Mouse (Mus musculus): ENCODE results near the gene Tppp2. TPM values are rescaled to one million over a fixed set of nuclear protein-coding genes. Genes with fewer than 3 reads are reported as not detected.

Gene Tppp2
- polyA plus RNA-seq, 1 experiment from 2014 or later, result not detected

Other genes starting within 250 kb of the Tppp2 start
- not detected in 2 replicates for gene Gm17079, start 223.0 kb upstream of the Tppp2 start, polyA plus RNA-seq (2015; fragmentation: Nextera tagmentation; extraction: Ambion mirVana)
- gene Gm5800, start 201.2 kb upstream of the Tppp2 start, polyA plus RNA-seq (2015; fragmentation: Nextera tagmentation; extraction: Ambion mirVana), result not detected in 2 replicates
- gene Ang4, start 144.8 kb upstream of the Tppp2 start, polyA plus RNA-seq (2015; fragmentation: Nextera tagmentation; extraction: Ambion mirVana), result not detected in 2 replicates
- gene AY358078, start 118.4 kb upstream of the Tppp2 start, polyA plus RNA-seq (2015; fragmentation: Nextera tagmentation; extraction: Ambion mirVana), result not detected in 2 replicates
- not detected in 2 replicates for gene Ear6, start 64.7 kb upstream of the Tppp2 start, polyA plus RNA-seq (2015; fragmentation: Nextera tagmentation; extraction: Ambion mirVana)
- gene Mettl17, start 33.6 kb upstream of the Tppp2 start, polyA plus RNA-seq (2015; fragmentation: Nextera tagmentation; extraction: Ambion mirVana), result 86.5 and 92.0 TPM in 2 replicates
- 2.2 and 3.1 TPM in 2 replicates for gene Slc39a2, start 25.5 kb upstream of the Tppp2 start, polyA plus RNA-seq (2015; fragmentation: Nextera tagmentation; extraction: Ambion mirVana)
- gene Ndrg2, start 4.3 kb upstream of the Tppp2 start, polyA plus RNA-seq (2015; fragmentation: Nextera tagmentation; extraction: Ambion mirVana), result 196 and 269 TPM in 2 replicates
- gene Rnase13, start 4.3 kb downstream of the Tppp2 start, polyA plus RNA-seq (2015; fragmentation: Nextera tagmentation; extraction: Ambion mirVana), result not detected in 2 replicates
- gene Arhgef40, start 66.3 kb downstream of the Tppp2 start, polyA plus RNA-seq (2015; fragmentation: Nextera tagmentation; extraction: Ambion mirVana), result 78.0 and 79.7 TPM in 2 replicates
- 0.16 and 1.0 TPM in 2 replicates for gene Tmem253, start 97.2 kb downstream of the Tppp2 start, polyA plus RNA-seq (2015; fragmentation: Nextera tagmentation; extraction: Ambion mirVana)
- 30.3 and 33.6 TPM in 2 replicates for gene Zfp219, start 102.3 kb downstream of the Tppp2 start, polyA plus RNA-seq (2015; fragmentation: Nextera tagmentation; extraction: Ambion mirVana)
- gene Olfr221, start 124.0 kb downstream of the Tppp2 start, polyA plus RNA-seq (2015; fragmentation: Nextera tagmentation; extraction: Ambion mirVana), result not detected in 2 replicates
- gene Hnrnpc, start 185.6 kb downstream of the Tppp2 start, polyA plus RNA-seq (2015; fragmentation: Nextera tagmentation; extraction: Ambion mirVana), result 449 and 518 TPM in 2 replicates
- gene Rpgrip1, start 192.3 kb downstream of the Tppp2 start, polyA plus RNA-seq (2015; fragmentation: Nextera tagmentation; extraction: Ambion mirVana), result 45.9 and 46.5 TPM in 2 replicates

All from midbrain, embryonic 16.5 days (tissue).